Mouse (Mus musculus) hindbrain, postnatal 0 days (tissue): ENCODE results near the gene Syn2. TPM values are rescaled to one million over a fixed set of nuclear protein-coding genes. Genes with fewer than 3 reads are reported as not detected.

Experiments
- ATAC-seq: fragments of 200-750 bp; cut with Nextera tagmentation; 2 replicates; pipeline ENCODE4 v1.8.0; 2017; ENCODE audit warnings: mild to moderate bottlenecking, moderate TSS enrichment, moderate library complexity
- DNase-seq: peaks from one replicate; pipeline ENCODE4 v3.0.0-alpha.2; 2015; ENCODE audit warnings: low spot score
- H3K27ac ChIP-seq: fragments of 300-500 bp; sonication (generic); 2 replicates; pipeline ENCODE4 v1.5.1; 2014; ENCODE audit warnings: mild to moderate bottlenecking
- H3K27me3 ChIP-seq: fragments of 300-500 bp; sonication (generic); 2 replicates; pipeline ENCODE4 v1.6.1; 2014; ENCODE audit warnings: low read length, mixed read lengths; ENCODE audit not compliant: insufficient read depth
- H3K36me3 ChIP-seq: fragments of 300-500 bp; sonication (generic); 2 replicates; pipeline ENCODE4 v1.6.1; 2014; ENCODE audit warnings: low read length, mixed read lengths; ENCODE audit not compliant: insufficient read depth
- H3K4me1 ChIP-seq: fragments of 300-500 bp; sonication (generic); 2 replicates; pipeline ENCODE4 v1.6.1; 2014; ENCODE audit warnings: antibody characterized with exemption, low read length, mixed read lengths; ENCODE audit not compliant: insufficient read depth
- H3K4me2 ChIP-seq: fragments of 300-500 bp; sonication (generic); 2 replicates; pipeline ENCODE4 v1.6.1; 2014; ENCODE audit warnings: low read depth, mild to moderate bottlenecking, low read length, moderate library complexity, mixed read lengths
- H3K4me3 ChIP-seq: fragments of 300-500 bp; sonication (generic); 2 replicates; pipeline ENCODE4 v1.5.1; 2014; ENCODE audit warnings: low read length
- H3K9ac ChIP-seq: fragments of 300-500 bp; sonication (generic); replicated peaks from 2 replicates; pipeline ENCODE4 v1.6.1; 2014; ENCODE audit warnings: mild to moderate bottlenecking, low read length, moderate library complexity, mixed read lengths
- H3K9me3 ChIP-seq: fragments of 300-500 bp; sonication (generic); 2 replicates; pipeline ENCODE4 v1.6.1; 2016; ENCODE audit warnings: low read length, mixed read lengths
- CTCF ChIP-seq: IDR thresholded peaks from 2 replicates; pipeline ENCODE4 v1.5.1; 2016; ENCODE audit warnings: antibody characterized with exemption, control low read depth, low read depth
- WGBS: fragments of 180-500 bp; shearing (Covaris S2); extraction: QIAGEN DNeasy Blood & Tissue Kit; methylation state at CpG from one replicate; pipeline ENCODE4 v1.1.7; 2014; 5-methylcytosine and 5-hydroxymethylcytosine counted together
- polyA plus RNA-seq: library from polyadenylated mRNA; unstranded; fragments of >200 nt; fragmentation: Nextera tagmentation; extraction: Ambion mirVana; gene quantifications from 2 replicates; pipeline ENCODE4 v1.2.1, GENCODE M21; 2015
- total RNA-seq: library from RNA; depleted of rRNA; stranded (reverse); fragments of >200 nt; gene quantifications from 2 replicates; pipeline ENCODE4 v1.2.3, GENCODE M21; 2014

The Syn2 gene
- total and polyA plus RNA-seq, 2 experiments from 2014 or later: 94.7 to 129 TPM

GRCm38 (mm10) chr6:115122181-115122580 lies 12.5 kb upstream of the Syn2 start:
- DNase-seq (peak; percentile 14), ATAC-seq (no peak)
- Histone ChIP-seq H3K4me3 (no peak overlapping the region), H3K9ac (no peak overlapping the region), H3K4me2 (no peak overlapping the region), H3K36me3 (no peaks in the 10 kb centered on the region), H3K27me3 (no peaks in the 10 kb centered on the region), H3K9me3 (no peaks in the 10 kb centered on the region), H3K27ac (peak overlapping the region; percentile 84; the same call in 1 of the 2 replicates), H3K4me1 (peaks cover 31% of the 10 kb centered on the region)
- TF ChIP-seq CTCF: no peak
- 70% methylated on average over 4 of the region's 4 CpGs for WGBS

- H3K4me3 ChIP-seq: no peak overlapping the region
- H3K27me3 ChIP-seq: no peaks in the 10 kb centered on the region
- no peaks in the 10 kb centered on the region for H3K36me3 ChIP-seq
- 10% methylated on average over 10 of the region's 10 CpGs for WGBS
- no peak for TF ChIP-seq CTCF
- no peaks in the 10 kb centered on the region for H3K9me3 ChIP-seq
- H3K4me2 ChIP-seq: 0 out of 2 replicates have a peak overlapping the region, but pooled peaks have one; percentile 13
- DNase-seq (peak; percentile 89), ATAC-seq (peak; percentile 94)
- peak overlapping the region; percentile 84 for H3K27ac ChIP-seq
- peaks cover 33% of the 10 kb centered on the region for H3K4me1 ChIP-seq
- H3K9ac ChIP-seq: no peak overlapping the region
Observed at GRCm38 (mm10) chr6:115123262-115124201, 11.2 kb upstream of the Syn2 start.

- 0 out of 2 replicates have a peak overlapping the region, but pooled peaks have one; percentile 1 for H3K9ac ChIP-seq
- ATAC-seq (no peak), DNase-seq (peak; percentile 77)
- no peak overlapping the region for H3K4me2 ChIP-seq
- peak overlapping the region; percentile 84 for H3K27ac ChIP-seq
- no peak for TF ChIP-seq CTCF
- peaks cover 33% of the 10 kb centered on the region for H3K4me1 ChIP-seq
- WGBS: 24% methylated on average over 2 of the region's 2 CpGs
- H3K4me3 ChIP-seq: no peak overlapping the region
- no peaks in the 10 kb centered on the region for H3K27me3 ChIP-seq
- H3K9me3 ChIP-seq: no peaks in the 10 kb centered on the region
- H3K36me3 ChIP-seq: no peaks in the 10 kb centered on the region
Observed at GRCm38 (mm10) chr6:115124675-115125357, 9.9 kb upstream of the Syn2 start.

- Histone ChIP-seq H3K4me2 (no peak overlapping the region), H3K4me3 (no peak overlapping the region), H3K9me3 (no peaks in the 10 kb centered on the region), H3K27me3 (no peaks in the 10 kb centered on the region), H3K27ac (peak overlapping the region; percentile 84), H3K36me3 (no peaks in the 10 kb centered on the region), H3K4me1 (peaks cover 33% of the 10 kb centered on the region), H3K9ac (0 out of 2 replicates have a peak overlapping the region, but pooled peaks have one; percentile 1)
- TF ChIP-seq CTCF: no peak
- DNase-seq (no peak), ATAC-seq (no peak)
- 50% methylated on average over 1 of the region's 1 CpGs for WGBS
Observed at GRCm38 (mm10) chr6:115125358-115125720, 9.4 kb upstream of the Syn2 start.

- Histone ChIP-seq H3K9ac (no peak overlapping the region), H3K27ac (peak overlapping the region; percentile 84), H3K4me1 (peaks cover 33% of the 10 kb centered on the region), H3K4me3 (no peak overlapping the region), H3K36me3 (no peaks in the 10 kb centered on the region), H3K4me2 (no peak overlapping the region), H3K27me3 (no peaks in the 10 kb centered on the region), H3K9me3 (no peaks in the 10 kb centered on the region)
- no peak for TF ChIP-seq CTCF
- ATAC-seq (peak; percentile 86), DNase-seq (peak; percentile 91)
- 11% methylated on average over 2 of the region's 2 CpGs for WGBS
Observed at GRCm38 (mm10) chr6:115126232-115126785, 8.4 kb upstream of the Syn2 start.

- peak overlapping the region; percentile 84 for H3K27ac ChIP-seq
- ATAC-seq (no peak), DNase-seq (peak; percentile 50)
- no peaks in the 10 kb centered on the region for H3K9me3 ChIP-seq
- no peaks in the 10 kb centered on the region for H3K27me3 ChIP-seq
- H3K36me3 ChIP-seq: no peaks in the 10 kb centered on the region
- TF ChIP-seq CTCF: no peak
- H3K4me1 ChIP-seq: peaks cover 33% of the 10 kb centered on the region
- 0 out of 2 replicates have a peak overlapping the region, but pooled peaks have one; percentile 15 for H3K9ac ChIP-seq
- H3K4me3 ChIP-seq: no peak overlapping the region
- no peak overlapping the region for H3K4me2 ChIP-seq
- WGBS: 31% methylated on average over 3 of the region's 3 CpGs
Observed at GRCm38 (mm10) chr6:115126851-115127250, 7.9 kb upstream of the Syn2 start.
